Mouse (Mus musculus): ENCODE data around the gene Hspb2. TPM values are rescaled to one million over a fixed set of nuclear protein-coding genes. Genes with fewer than 3 reads are reported as not detected.

The Hspb2 gene
- polyA plus RNA-seq, 1 experiment from 2014 or later: 268 TPM

DNA sequence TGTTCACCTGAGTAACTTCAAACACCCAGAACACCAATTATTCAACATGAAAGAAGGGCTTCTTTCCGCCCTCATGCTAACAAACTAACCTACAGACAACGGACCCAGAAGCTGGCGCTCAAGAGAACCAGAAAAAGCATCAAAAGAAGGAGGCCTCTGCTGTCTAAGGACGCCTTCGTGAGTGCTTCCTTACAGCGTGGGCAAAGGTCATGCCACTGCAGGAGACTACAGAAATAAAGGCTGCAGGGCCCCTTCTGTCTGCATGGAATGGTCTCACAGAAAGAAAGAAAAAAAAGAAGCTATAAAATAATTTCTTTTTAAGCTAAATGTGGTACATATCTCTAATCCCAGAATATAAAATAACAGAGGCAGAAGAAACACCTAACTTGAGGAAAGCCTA lies 47.2 kb downstream of the Hspb2 start:
- 70% methylated on average over 6 of the region's 6 CpGs for WGBS

More for the DNA sequence above, 47.2 kb downstream of the Hspb2 start:
- H3K4me2 ChIP-seq: no peak overlapping the region
- peaks cover 9% of the 10 kb centered on the region; the same call in 1 of the 2 replicates for H3K27me3 ChIP-seq
- ATAC-seq (replicated peaks; ENCODE audit: insufficient number of reproducible peaks, insufficient read depth, low FRiP score, low read depth): no peak
- peaks cover 8% of the 10 kb centered on the region; the same call in 1 of the 2 replicates for H3K36me3 ChIP-seq
- H3K4me3 ChIP-seq: no peak overlapping the region
- H3K9me3 ChIP-seq (replicated peaks): no peaks in the 10 kb centered on the region
- H3K4me1 ChIP-seq (replicated peaks): peaks cover 9% of the 10 kb centered on the region
- no peak overlapping the region for H3K27ac ChIP-seq
- H3K9ac ChIP-seq: no peak overlapping the region

Other genes starting within 250 kb of the Hspb2 start
- 82.3 and 83.6 TPM in 2 replicates for gene Pts, start 223.6 kb downstream of the Hspb2 start, polyA plus RNA-seq (2015; fragmentation: Nextera tagmentation; extraction: Ambion mirVana)
- 3.1 and 3.4 TPM in 2 replicates for gene Il18, start 197.5 kb downstream of the Hspb2 start, polyA plus RNA-seq (2015; fragmentation: Nextera tagmentation; extraction: Ambion mirVana)
- gene Bco2, start 197.2 kb downstream of the Hspb2 start, polyA plus RNA-seq (2015; fragmentation: Nextera tagmentation; extraction: Ambion mirVana): 0.13 and 0.25 TPM in 2 replicates
- not detected in 2 replicates for gene Tex12, start 191.0 kb downstream of the Hspb2 start, polyA plus RNA-seq (2015; fragmentation: Nextera tagmentation; extraction: Ambion mirVana)
- gene Sdhd, start 148.5 kb downstream of the Hspb2 start, polyA plus RNA-seq (2015; fragmentation: Nextera tagmentation; extraction: Ambion mirVana): 661 and 746 TPM in 2 replicates
- 216 and 279 TPM in 2 replicates for gene Timm8b, start 148.4 kb downstream of the Hspb2 start, polyA plus RNA-seq (2015; fragmentation: Nextera tagmentation; extraction: Ambion mirVana)
- 2.1 and 2.6 TPM in 2 replicates for gene Pih1d2, start 135.0 kb downstream of the Hspb2 start, polyA plus RNA-seq (2015; fragmentation: Nextera tagmentation; extraction: Ambion mirVana)
- 14.5 and 16.4 TPM in 2 replicates for gene Nkapd1, start 134.9 kb downstream of the Hspb2 start, polyA plus RNA-seq (2015; fragmentation: Nextera tagmentation; extraction: Ambion mirVana)
- 125 and 140 TPM in 2 replicates for gene Dlat, start 92.6 kb downstream of the Hspb2 start, polyA plus RNA-seq (2015; fragmentation: Nextera tagmentation; extraction: Ambion mirVana)
- 9.1 and 9.2 TPM in 2 replicates for gene Dixdc1, start 12.8 kb downstream of the Hspb2 start, polyA plus RNA-seq (2015; fragmentation: Nextera tagmentation; extraction: Ambion mirVana)
- 8.7 and 9.2 TPM in 2 replicates for gene 2310030G06Rik, start 5.8 kb downstream of the Hspb2 start, polyA plus RNA-seq (2015; fragmentation: Nextera tagmentation; extraction: Ambion mirVana)
- 978 and 1,330 TPM in 2 replicates for gene Cryab, start 1.0 kb downstream of the Hspb2 start, polyA plus RNA-seq (2015; fragmentation: Nextera tagmentation; extraction: Ambion mirVana)
- 7.6 and 10.2 TPM in 2 replicates for gene Fdxacb1, start 15.9 kb upstream of the Hspb2 start, polyA plus RNA-seq (2015; fragmentation: Nextera tagmentation; extraction: Ambion mirVana)
- gene Alg9, start 22.7 kb upstream of the Hspb2 start, polyA plus RNA-seq (2015; fragmentation: Nextera tagmentation; extraction: Ambion mirVana): 20.7 and 29.7 TPM in 2 replicates
- 24.4 and 25.1 TPM in 2 replicates for gene 1110032A03Rik, start 23.2 kb upstream of the Hspb2 start, polyA plus RNA-seq (2015; fragmentation: Nextera tagmentation; extraction: Ambion mirVana)
- gene Ppp2r1b, start 92.9 kb upstream of the Hspb2 start, polyA plus RNA-seq (2015; fragmentation: Nextera tagmentation; extraction: Ambion mirVana): 33.4 and 42.5 TPM in 2 replicates

Measured in heart, embryonic 15.5 days (tissue).